Mouse (Mus musculus) embryonic fibroblast, embryonic 13.5 days (primary cell): ENCODE data around the gene Msh6. TPM values are rescaled to one million over a fixed set of nuclear protein-coding genes. Genes with fewer than 3 reads are reported as not detected.
"Not testable (repeated sequence)": the region's sequence is repeated elsewhere in the genome, so short reads cannot be mapped to it uniquely, and the experiment has no call there.

Source experiments
- H3K27ac ChIP-seq: 2 replicates; pipeline ENCODE4 v1.5.1; 2012; ENCODE audit warnings: low read length, control low read depth, inconsistent platforms; ENCODE audit not compliant: insufficient read depth
- H3K4me1 ChIP-seq: 2 replicates; pipeline ENCODE4 v1.6.1; 2011; ENCODE audit warnings: low read length; ENCODE audit not compliant: control insufficient read depth, insufficient read depth
- H3K4me3 ChIP-seq: 2 replicates; pipeline ENCODE4 v1.5.1; 2011; ENCODE audit warnings: mild to moderate bottlenecking, control low read depth, low read length; ENCODE audit not compliant: insufficient read depth
- CTCF ChIP-seq: IDR thresholded peaks from 2 replicates; pipeline ENCODE4 v1.5.1; 2011; ENCODE audit warnings: mild to moderate bottlenecking, control low read depth, low read length, moderate library complexity, borderline replicate concordance; ENCODE audit not compliant: insufficient read depth
- POLR2A ChIP-seq: IDR thresholded peaks from 2 replicates; pipeline ENCODE4 v1.6.1; 2011; ENCODE audit warnings: low read depth, mild to moderate bottlenecking, control low read depth, low read length, moderate library complexity
- polyA plus RNA-seq: library from polyadenylated mRNA; stranded (reverse); fragments of >200 nt; gene quantifications from 2 replicates; pipeline ENCODE4 v1.2.4, GENCODE M21; 2011; ENCODE audit warnings: low read depth; ENCODE audit not compliant: missing spikeins, insufficient read length

The Msh6 gene
- polyA plus RNA-seq, 1 experiment: 36.7 TPM

- Histone ChIP-seq H3K27ac (no peak overlapping the region), H3K4me3 (no peak overlapping the region), H3K4me1 (0 out of 2 replicates have a peak, but pooled peaks cover 2% of the 10 kb centered on the region)
- no peak for TF ChIP-seq CTCF
- TF ChIP-seq POLR2A: no peak
Measured at GRCm38 (mm10) chr17:88014456-88014855, 39.6 kb downstream of the Msh6 start.

GRCm38 (mm10) chr17:88016027-88016426 lies 41.2 kb downstream of the Msh6 start:
- H3K4me3 ChIP-seq, H3K4me1 ChIP-seq, H3K27ac ChIP-seq: not testable (repeated sequence)

- H3K4me3 ChIP-seq: no peak overlapping the region
- H3K27ac ChIP-seq: no peak overlapping the region
- 0 out of 2 replicates have a peak, but pooled peaks cover 3% of the 10 kb centered on the region for H3K4me1 ChIP-seq
- TF ChIP-seq POLR2A (no peak), CTCF (no peak)
Measured at GRCm38 (mm10) chr17:88023924-88024323, 49.1 kb downstream of the Msh6 start.

GRCm38 (mm10) chr17:88025227-88025626 lies 50.4 kb downstream of the Msh6 start:
- no peak for TF ChIP-seq POLR2A
- no peak for TF ChIP-seq CTCF
- no peak overlapping the region for H3K27ac ChIP-seq
- no peak overlapping the region for H3K4me3 ChIP-seq
- H3K4me1 ChIP-seq: no peaks in the 10 kb centered on the region

- H3K4me1 ChIP-seq: no peaks in the 10 kb centered on the region
- TF ChIP-seq CTCF: no peak
- TF ChIP-seq POLR2A: no peak
- H3K27ac ChIP-seq: no peak overlapping the region
- H3K4me3 ChIP-seq: no peak overlapping the region
Measured at GRCm38 (mm10) chr17:88029194-88029970, 54.5 kb downstream of the Msh6 start.

- no peak overlapping the region for H3K4me3 ChIP-seq
- no peaks in the 10 kb centered on the region for H3K4me1 ChIP-seq
- no peak overlapping the region for H3K27ac ChIP-seq
- no peak for TF ChIP-seq CTCF
- no peak for TF ChIP-seq POLR2A
Measured at GRCm38 (mm10) chr17:88031755-88032154, 56.9 kb downstream of the Msh6 start.

GRCm38 (mm10) chr17:88034418-88034817 lies 59.6 kb downstream of the Msh6 start:
- TF ChIP-seq CTCF: no peak
- no peak for TF ChIP-seq POLR2A
- H3K4me1 ChIP-seq: no peaks in the 10 kb centered on the region
- H3K27ac ChIP-seq: no peak overlapping the region
- no peak overlapping the region for H3K4me3 ChIP-seq

Other genes starting within 250 kb of the Msh6 start
- not detected in 2 replicates for gene Kcnk12, start 177.1 kb upstream of the Msh6 start, polyA plus RNA-seq
- gene Rpl36-ps4, start 54.1 kb upstream of the Msh6 start, polyA plus RNA-seq: not detected in 2 replicates
- gene Fbxo11, start 90.2 kb downstream of the Msh6 start, polyA plus RNA-seq: 95.7 and 110 TPM in 2 replicates